Mouse (Mus musculus): ENCODE measurements around the gene Tmem120b.

Tmem120b gene

DNA sequence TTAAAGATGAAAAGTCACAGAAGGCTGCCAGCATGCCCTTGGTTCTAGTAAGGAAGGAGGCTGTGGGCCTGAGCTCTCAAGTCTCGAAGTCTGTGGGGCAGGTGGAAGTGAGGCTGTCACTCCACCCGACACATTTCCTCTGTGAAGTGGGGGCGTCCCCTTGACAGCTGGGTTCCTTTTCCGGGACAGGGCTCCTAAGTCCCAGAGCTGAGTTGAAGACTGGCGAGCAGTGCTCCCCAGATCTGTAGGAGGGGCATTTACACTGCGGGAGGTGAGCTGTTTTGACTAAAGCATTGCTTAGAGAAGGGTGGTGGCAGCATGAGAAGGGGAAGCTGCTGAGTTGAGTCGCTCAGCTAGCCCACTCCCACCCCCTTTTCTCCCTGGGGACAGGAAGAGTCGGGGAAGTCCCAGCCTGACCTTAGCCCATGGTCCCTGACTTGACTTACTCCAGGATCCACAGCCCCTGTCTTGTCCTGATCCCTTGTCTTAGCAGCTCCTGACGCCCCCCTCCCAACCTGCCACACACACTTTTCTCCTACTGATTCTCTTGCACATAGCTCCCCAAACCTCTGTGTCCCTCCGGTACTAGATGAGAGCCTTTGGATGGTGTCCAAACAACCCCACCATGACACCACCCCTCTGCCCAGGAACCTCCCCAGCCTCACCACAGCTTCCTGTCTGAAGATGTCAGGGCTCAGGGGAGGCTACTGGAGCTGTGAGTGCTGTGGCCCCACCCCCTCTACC, 60.4 kb downstream of the Tmem120b start:
- DNase-seq (ENCODE audit: low read depth): no peak

DNA sequence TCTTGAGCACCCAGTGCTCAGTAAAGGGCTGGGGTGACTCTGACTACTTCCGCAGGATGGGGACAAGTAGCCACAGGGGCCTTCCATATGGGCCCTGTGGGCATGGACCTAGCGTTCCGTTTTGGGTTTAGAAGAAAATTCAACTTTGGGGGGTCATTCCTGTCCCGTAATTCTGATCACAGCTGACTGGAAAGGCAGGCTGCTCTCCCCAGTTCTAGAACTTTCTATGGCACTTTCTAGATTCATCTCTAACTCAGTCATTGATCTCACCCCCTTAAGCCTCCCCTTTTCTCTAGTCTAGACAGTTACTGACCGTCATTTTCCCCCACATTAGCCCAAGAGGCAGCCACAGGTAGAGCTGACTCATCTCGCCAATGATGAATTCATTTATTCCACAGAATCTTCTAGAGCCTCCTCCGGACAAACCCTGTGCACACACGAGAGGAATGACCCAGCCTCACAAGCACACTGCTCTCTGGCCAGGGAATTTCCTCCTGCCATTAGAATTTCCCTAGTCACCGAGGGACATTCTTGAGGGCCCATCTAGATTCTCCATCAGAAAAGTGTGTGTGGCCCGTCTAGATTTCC, 61.0 kb downstream of the Tmem120b start:
- DNase-seq (ENCODE audit: low read depth): no peak

DNA sequence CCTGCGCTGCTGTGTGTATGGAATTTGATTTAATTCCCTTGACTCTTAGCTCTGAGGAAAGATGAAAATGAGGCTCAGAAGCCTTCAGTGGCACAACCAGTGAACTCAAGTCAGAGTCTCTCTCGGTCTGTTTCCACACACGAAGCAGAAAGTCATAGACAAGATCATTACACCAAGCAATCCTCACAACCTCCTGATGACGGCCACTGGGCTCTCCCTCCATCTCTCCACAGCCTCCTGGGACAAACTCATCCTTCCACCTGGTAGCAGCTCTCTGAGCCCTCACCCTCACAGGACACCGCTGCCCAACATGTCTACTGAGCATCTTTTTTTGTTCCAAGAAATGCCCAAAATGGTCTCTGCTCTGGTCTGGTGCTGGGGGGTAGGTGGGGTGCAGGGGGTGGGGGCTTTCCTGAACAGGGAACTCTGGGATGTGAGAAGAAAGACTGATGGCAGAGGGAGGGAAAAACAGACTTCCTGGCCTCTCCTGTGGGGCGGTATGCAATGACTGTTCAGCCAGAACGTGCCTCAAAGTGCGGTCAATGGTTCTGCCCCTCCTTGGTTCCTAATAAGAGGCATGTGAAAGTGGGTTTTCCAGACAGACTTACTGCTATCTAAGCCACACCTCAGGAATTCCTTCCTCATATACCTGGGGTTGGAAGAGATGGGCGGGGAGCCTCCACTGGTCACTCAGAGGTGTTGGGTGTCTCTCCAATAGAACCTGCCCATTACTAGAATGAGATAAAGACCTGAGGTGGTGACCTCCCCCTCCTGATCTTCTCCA, 62.0 kb downstream of the Tmem120b start:
- DNase-seq (ENCODE audit: low read depth): no peak

DNA sequence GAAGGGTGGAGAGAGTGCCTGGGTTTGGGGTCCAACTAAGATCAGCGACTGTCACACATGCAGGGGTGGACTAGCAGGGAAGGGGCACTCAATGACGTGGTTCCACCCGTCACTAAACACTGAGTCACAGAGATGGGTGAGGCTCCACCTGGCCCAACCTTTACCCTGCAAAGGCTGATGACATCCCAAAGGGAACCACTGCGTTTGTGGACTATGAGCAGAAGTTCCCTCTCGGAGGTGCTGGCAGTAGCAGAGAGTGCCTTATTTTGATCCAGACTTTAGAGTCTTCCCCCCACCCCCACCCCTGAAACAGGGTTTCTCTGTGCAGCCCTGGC, 62.6 kb downstream of the Tmem120b start:
- no peak for DNase-seq (ENCODE audit: low read depth)

DNA sequence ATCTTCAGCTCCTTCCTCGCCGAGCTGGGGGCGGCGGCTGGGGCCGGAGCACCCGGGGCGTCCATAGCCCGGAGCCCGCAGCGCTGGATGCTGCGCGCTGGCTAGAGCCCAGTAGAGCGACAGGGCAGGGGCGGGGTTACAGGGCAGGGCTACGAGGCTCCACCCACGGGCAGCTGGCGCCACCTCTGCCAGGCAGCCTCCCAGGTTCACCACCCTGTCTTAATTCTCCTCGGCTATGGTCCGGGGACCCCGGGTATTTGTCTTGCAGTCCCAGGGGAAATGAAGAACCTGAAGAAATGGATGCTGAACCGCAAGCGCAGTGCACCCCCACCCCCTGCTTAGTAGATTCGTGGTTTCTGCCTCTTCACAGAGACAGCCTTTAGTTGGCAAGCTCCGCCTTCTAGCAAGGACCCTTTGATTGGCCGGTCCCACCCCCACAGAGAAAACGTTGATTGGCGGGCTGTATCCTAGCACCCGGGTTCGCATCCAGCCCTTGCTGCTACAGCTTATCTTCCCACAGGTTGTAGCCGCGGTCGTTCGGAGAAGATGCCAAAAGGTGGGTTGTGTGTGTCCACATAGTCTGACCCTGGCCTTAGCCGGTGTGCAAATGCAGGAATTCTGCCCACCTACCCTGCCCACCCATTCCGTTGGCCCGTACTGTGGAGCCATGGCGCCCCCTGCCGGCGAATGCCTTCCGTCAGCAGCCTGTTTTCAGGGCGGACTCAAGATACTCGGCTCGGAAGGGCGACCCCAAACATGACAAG, 64.3 kb downstream of the Tmem120b start, which contains the start of gene Rhof:
Rhof (minus strand) TSS at position 385 of the 764 bp plus-strand sequence.
- DNase-seq (ENCODE audit: low read depth): no peak

DNA sequence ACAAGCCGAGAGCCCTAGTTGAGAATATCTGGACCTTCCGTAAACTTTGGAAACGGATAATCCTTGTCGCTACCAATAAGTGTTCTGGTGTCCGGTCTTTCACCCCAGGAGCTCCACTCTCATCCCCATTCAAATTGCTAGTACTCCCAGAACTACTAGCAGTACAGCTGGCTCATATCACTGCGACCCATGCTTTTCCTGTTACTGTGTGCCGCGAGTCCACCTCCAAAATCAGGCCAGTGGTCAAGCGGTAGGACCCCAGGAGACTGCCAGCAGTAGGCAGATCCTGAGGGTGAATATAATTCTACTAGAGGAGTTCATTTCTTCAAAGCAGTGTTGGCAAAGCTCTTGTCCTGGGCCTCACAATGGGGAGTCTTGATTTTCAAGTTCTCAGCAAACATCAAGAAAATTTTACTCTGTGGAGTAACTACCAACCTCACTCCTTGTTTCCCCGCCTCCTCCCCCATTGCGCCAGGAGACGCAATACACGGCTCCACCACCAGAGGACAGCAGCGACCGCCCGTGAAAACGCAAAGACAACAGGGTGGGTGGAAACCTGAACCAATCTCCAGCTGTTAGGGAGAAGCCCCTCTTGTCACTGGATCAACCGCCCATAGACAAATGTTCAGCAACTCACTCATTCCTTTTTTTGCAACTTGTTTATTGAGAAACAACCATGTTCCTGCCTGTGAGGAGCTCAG, 65.0 kb downstream of the Tmem120b start:
- no peak for DNase-seq (ENCODE audit: low read depth)

DNA sequence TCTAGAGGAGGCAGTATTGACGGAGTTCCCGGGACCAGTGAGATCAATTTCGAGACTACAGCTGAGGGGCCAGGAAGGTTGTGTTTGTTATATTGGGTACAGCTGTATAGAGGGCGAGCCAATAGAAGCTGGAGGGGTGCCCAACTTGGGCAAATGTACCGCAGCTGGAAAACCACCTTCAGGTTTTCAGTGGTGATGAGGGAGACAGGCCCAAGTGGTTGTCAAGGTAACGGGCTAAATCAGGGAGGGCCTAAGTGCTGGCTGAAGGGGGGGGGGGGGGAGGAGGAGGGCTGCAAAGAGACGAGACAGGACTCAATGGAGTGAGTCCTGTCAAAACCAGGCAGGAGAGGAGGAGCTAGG, 65.5 kb downstream of the Tmem120b start:
- no peak for DNase-seq (ENCODE audit: low read depth)

DNA sequence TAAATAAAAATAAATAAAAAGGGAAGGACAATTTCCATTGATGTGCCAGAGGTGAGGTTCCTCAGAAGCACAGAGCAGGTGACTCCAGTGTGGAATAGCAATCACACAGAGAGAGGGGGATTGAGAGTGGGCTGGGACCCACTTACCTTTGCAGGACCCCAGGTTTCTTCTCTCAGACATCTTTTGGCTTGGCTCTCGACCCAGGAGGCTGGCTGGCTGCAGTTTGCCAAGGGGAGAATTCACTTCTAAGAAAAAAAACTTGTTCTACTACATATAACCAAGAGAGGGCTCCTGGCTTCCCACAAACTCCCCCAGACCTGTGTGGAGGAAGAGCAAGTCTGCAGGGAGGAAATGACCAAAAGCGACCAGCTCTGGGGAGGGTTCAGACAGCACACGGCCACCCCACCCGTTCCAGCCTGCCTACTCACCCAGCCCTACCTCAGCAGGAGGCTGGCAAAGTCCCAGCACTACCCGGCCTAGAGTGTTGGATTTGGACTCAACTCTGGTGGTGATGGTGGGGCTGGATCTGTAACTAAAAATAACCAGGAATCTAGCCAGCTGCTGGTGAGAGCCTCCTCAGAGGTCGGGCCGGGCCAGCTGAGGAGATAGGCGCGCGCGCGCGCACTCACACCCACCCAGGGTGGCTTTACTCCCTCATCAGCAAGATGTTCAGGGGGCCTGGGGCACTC, 66.1 kb downstream of the Tmem120b start:
- peak; percentile 93 for DNase-seq (ENCODE audit: low read depth)

DNA sequence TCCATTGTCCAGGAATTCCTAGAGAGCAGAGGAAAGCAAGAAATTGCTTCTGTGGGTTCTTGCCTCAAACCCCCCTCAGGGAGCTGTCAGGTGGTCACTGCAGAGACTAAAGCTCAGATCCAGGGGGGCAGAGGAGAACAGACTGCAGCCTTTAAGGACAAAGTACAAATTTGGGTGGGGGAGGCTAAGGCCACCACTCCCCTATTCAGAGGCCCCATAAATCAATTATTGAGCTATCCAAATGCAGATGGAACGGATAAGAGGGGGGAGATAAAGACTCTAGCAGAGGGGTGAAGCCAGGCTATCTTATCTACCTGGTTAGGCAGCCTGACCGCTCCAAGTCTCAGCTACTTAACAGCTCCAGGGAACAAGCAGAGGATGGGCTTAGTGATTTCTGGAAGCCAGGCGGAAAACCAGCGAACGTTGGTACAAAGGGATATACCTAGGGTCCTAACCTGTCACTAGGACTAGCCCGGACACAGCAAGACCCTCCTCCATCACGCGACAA, 66.7 kb downstream of the Tmem120b start:
- DNase-seq (ENCODE audit: low read depth): no peak

DNA sequence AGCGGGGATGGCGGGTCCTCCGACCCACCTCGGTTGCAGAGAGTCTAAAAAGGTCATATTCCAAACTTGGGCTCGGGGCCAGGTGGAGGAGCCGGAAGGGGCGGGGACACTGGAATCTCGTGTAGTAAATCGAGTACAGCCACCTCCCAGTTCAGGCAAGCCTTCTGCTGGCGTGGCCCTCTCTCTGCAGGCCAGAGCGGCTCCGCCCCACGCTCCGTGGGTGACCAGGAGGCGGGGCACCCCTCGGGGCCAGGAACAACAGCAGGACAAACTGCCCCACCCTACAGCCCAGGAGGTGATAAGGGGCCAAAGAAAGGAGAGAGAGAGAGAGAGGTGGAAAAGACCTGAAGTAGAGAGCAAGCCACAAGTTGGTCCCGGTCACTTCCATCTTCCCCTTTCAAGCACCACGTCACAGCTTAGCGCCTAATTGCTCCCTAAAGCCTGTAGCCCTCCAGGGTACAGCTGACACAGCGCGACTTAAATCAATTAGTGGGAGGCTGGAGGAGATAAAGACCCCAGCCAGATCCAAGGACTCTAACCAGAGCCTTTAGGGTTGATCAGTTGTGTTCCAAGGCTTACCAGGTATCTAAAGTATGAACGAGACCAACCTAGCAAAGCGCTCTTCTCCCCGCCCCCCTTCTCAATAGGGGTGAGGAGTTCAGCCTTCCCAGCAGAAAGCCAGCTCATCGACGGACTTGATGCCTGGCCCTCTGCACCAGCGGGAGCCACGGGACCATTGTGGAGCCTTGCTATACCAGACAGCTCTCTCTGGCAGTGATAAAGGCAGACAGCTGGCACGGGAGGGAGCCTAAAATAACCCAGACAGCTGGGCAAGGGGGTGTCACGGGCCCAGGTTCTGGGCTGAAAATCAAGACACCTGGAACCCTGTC, 67.5 kb downstream of the Tmem120b start:
- peak; percentile 87 for DNase-seq (ENCODE audit: low read depth)

DNA sequence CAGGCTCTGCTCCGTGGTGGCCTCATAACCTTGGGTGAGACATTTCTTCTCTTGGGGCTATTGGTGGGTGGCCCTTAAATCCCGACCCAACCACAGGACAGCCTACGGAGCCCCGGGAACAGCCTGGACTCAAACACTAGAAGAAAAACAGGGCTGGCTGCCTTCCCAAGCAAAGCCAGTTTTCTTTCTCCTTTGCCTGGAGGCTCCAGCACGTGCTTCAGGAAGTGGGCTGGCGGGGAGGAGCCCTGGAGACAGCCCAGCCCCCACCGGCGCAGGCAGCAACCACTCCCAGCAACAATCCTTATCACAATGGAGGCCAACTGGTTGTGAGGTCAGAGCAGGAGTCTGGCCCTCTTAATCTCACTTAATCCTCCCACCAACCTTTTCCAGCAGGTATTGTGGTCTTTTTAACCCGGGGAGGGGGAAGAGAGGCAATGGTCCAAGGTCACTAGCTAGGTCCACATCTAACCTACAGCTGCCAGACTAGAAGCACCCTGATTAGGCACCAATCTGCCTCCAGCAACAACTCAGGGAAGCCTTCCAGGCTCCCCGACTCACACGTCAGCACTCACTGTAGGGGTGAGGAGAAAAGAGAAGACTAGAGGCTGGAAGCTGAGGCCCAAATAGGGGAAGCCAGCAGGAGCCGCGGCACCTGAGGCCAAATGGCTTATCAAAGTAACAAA, 68.3 kb downstream of the Tmem120b start:
- peak; percentile 89 for DNase-seq (ENCODE audit: low read depth)

DNA sequence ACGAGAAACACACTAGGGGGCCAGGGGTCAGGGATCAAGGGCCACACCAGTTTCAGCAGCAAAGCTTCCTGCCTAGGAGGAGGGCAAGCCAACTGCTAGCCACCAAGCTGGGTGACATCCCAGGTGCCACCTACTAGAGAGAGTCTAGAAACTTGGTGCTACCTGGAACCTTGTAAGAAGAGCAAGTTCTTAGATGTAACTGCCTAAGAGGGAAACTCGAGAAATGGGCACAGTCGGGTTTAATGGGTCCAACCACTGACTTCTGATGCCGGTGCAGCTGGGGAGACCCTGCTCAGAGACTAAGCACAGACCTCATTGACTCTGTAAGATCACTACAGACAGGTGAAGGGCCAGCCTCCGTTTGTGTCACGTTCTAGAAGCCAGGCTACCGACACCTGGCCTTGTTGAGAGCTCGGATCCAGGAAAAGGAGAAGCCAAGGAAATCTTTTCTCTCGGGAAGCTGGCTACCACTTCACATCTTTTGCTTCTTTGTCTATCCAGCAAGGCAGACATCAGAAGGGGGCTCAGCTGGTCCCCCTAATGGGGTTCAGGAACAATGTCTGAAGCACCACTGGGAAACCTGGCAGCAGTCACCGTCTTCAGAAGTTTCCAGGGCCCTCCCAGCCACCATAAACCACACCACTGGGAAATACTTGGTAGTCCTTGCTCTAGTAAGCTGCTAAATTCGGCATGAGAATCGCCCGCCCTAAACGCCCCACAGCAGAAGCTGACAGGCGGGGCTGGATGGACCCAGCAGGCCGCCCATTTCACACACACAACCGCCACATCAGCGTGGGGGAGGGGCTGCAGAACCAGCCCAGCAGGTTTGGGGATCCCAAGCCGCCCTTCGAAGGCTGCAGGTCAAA, 69.1 kb downstream of the Tmem120b start:
- DNase-seq (ENCODE audit: low read depth): peak; percentile 89

DNA sequence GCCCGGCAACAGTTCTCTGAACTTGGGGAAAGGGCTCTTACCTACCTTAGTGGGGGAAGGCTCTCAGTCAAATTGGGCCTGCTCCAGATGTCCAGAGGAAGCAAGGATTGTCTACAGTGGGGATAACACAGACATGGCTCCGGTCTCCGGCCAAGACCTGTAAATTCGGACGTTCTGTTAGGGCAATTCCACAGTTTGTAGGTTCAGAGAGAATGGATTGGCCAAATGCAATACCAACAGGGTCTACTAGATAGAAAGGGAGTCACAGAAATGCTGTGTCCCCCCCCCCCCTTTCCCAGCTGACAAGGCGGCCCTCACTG, 69.7 kb downstream of the Tmem120b start:
- DNase-seq (ENCODE audit: low read depth): no peak

DNA sequence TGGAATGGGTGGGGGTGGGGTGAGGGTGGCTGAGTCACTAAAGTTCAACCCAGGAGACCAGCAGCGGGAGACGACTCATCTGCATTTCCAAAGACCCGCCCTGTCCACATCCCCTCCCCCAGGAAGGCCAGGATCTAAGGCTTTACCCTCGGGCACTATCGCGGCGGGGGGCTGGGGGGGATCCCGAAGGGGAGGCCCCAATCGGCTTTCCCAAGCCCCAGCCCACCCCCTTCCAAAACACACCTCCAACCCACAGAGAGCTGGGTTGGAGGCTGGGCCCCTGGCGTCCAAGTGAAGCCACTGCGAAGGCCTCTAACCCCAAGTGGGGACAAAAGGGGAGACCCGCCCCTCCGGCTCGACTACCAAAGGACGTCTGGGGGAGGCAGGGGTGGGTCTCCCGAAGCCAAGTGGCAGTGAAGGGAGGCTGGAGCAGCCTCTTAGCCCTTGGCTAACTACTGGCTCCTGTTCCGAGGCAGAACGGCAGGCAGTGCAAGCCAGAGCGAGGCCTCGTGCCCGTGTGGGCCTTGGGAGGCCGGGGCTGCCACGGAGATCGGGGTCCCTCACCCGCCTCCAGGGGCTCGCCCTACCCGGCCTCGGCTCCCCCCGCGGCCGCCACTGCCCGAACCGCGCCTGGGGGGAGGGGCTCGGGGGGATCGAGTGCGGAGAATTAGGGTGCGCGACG, 70.2 kb downstream of the Tmem120b start:
- peak; percentile 78 for DNase-seq (ENCODE audit: low read depth)

DNA sequence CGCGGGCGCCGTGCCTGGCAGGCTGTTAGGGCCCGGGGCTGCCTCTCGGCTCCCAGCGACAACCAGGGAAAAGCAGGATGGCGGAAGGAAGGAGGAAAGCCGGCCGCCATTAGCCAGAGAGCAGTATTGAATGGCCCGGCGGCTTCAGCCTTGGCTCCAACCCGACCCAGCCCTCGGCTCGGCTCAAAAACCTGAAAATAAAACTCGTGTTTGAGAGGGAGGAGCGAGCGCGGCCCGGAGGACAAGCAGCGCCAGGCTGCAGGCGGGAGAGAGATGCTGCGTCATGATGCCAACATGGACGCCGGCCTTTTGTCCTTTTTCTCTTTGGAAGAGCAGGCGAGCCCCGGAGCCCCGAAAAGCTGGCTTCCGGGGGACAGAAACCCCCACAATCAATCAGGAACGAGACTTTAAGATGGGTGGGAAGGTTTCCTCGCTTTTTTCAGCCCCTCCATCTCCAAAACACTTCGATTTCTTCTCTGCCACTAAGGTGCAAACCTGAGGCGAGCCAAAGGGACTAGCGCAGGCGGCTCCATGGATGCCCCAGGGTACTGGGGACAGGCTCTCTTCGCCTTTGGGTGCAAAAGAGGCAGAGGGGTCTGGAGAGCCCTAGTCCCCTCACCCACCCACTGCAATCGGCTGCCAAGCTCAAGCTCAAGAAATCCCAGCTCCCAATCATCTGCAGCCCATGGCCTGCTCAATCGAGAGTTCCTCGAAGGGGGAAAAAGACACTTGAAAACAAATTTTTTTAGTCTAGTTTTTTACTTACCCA, 70.9 kb downstream of the Tmem120b start:
- no peak for DNase-seq (ENCODE audit: low read depth)

DNA sequence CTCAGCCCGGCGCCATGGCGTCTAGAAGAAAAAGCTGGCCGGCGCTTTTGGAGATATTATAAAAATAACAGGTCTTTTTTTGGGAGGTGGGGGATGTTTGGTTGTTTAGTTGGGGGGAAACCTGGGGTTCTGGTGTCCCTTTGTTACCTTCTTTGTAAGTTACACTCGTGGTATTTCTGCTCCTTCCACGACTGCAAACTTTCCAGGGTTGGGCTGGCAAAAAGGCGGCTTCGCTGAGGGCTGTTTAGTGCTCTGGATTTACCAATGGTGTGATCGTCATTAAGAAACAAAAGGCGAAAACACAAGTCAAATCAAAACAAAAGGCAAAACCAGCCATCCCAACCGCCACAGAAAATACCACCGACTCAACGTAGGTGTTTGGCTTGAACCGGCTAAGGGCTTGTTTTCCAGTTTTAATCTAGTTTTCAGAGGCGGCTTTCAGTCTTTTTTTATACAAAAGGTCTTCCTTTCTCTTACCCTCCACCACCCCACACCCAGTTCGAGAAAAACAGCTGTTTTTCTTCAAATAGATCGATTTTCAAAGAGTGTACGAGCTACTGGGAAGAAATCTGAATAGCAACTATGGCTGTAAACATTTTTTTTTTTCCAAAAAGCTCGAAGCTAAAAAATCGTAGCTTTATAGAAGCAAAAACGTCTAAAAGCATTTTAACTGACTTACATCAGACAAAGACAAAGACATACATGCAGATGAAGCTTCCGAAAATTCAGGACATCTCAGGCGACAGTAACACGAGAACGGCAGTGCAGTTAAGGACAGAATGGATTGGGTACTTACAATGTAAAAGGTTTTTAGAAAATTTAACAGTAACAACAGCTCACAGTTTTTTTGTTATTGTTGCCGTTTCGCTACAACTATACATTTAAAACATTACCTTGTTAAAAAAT, 71.8 kb downstream of the Tmem120b start:
- no peak for DNase-seq (ENCODE audit: low read depth)

Measured in fibroblast of lung, adult 2 months (primary cell).